Mouse (Mus musculus): ENCODE data around the gene Nfia. TPM values are rescaled to one million over a fixed set of nuclear protein-coding genes. Genes with fewer than 3 reads are reported as not detected.

Gene Nfia
- polyA plus RNA-seq, 1 experiment from 2014 or later: 42.1 TPM

GRCm38 (mm10) chr4:97757207-97757977 lies 15.1 kb upstream of the Nfia start:
- peak; percentile 89 for ATAC-seq (replicated peaks; ENCODE audit: low FRiP score, low TSS enrichment, low read depth)
- WGBS: under 1% methylated on average over 38 of the region's 38 CpGs
- H3K4me1 ChIP-seq (replicated peaks; ENCODE audit: control insufficient read depth, insufficient read depth, low read length): peaks cover 8% of the 10 kb centered on the region; the same call in 1 of the 2 replicates

GRCm38 (mm10) chr4:97757978-97758461 lies 14.5 kb upstream of the Nfia start:
- WGBS: 3% methylated on average over 14 of the region's 14 CpGs
- Histone ChIP-seq H3K4me2 (ENCODE audit: low read length) (peak overlapping the region; percentile 74), H3K9ac (ENCODE audit: low read length) (peak overlapping the region; percentile 59), H3K9me3 (ENCODE audit: control insufficient read depth, low read length) (no peaks in the 10 kb centered on the region), H3K27me3 (replicated peaks; ENCODE audit: control insufficient read depth, insufficient read depth, low read length) (peaks cover 19% of the 10 kb centered on the region), H3K27ac (ENCODE audit: low read depth) (peak overlapping the region; percentile 57; the same call in 1 of the 2 replicates), H3K4me1 (replicated peaks; ENCODE audit: control insufficient read depth, insufficient read depth, low read length) (peaks cover 7% of the 10 kb centered on the region; the same call in 1 of the 2 replicates), H3K4me3 (ENCODE audit: low read depth, low read length) (peak overlapping the region; percentile 51), H3K36me3 (ENCODE audit: control insufficient read depth, insufficient read depth, low read length) (no peaks in the 10 kb centered on the region)
- DNase-seq (ENCODE audit: low spot score) (peak; percentile 81), ATAC-seq (replicated peaks; ENCODE audit: low FRiP score, low TSS enrichment, low read depth) (peak; percentile 48; the same call in 1 of the 2 replicates)

More at GRCm38 (mm10) chr4:97757207-97757977, 15.1 kb upstream of the Nfia start:
- peak overlapping the region; percentile 74 for H3K4me2 ChIP-seq (ENCODE audit: low read length)
- peaks cover 19% of the 10 kb centered on the region for H3K27me3 ChIP-seq (replicated peaks; ENCODE audit: control insufficient read depth, insufficient read depth, low read length)
- peak; percentile 90 for DNase-seq (ENCODE audit: low spot score)
- H3K36me3 ChIP-seq (ENCODE audit: control insufficient read depth, insufficient read depth, low read length): no peaks in the 10 kb centered on the region
- H3K9ac ChIP-seq (ENCODE audit: low read length): peak overlapping the region; percentile 59
- H3K4me3 ChIP-seq (ENCODE audit: low read depth, low read length): peak overlapping the region; percentile 51
- no peaks in the 10 kb centered on the region for H3K9me3 ChIP-seq (ENCODE audit: control insufficient read depth, low read length)
- H3K27ac ChIP-seq (ENCODE audit: low read depth): peak overlapping the region; percentile 57; the same call in 1 of the 2 replicates

- Histone ChIP-seq H3K27me3 (replicated peaks; ENCODE audit: control insufficient read depth, insufficient read depth, low read length) (peaks cover 19% of the 10 kb centered on the region), H3K9me3 (ENCODE audit: control insufficient read depth, low read length) (no peaks in the 10 kb centered on the region), H3K27ac (ENCODE audit: low read depth) (no peak overlapping the region), H3K4me3 (ENCODE audit: low read depth, low read length) (no peak overlapping the region; the same call in 1 of the 2 replicates), H3K36me3 (ENCODE audit: control insufficient read depth, insufficient read depth, low read length) (no peaks in the 10 kb centered on the region), H3K4me2 (ENCODE audit: low read length) (peak overlapping the region; percentile 74), H3K9ac (ENCODE audit: low read length) (no peak overlapping the region), H3K4me1 (replicated peaks; ENCODE audit: control insufficient read depth, insufficient read depth, low read length) (peaks cover 7% of the 10 kb centered on the region; the same call in 1 of the 2 replicates)
- WGBS: 51% methylated on average over 3 of the region's 3 CpGs
- DNase-seq (ENCODE audit: low spot score) (no peak), ATAC-seq (replicated peaks; ENCODE audit: low FRiP score, low TSS enrichment, low read depth) (no peak)
Observed at GRCm38 (mm10) chr4:97758661-97759060, 13.9 kb upstream of the Nfia start.

GRCm38 (mm10) chr4:97764616-97765015 lies 7.9 kb upstream of the Nfia start:
- H3K36me3 ChIP-seq (ENCODE audit: control insufficient read depth, insufficient read depth, low read length): no peaks in the 10 kb centered on the region
- 22% methylated on average over 4 of the region's 4 CpGs for WGBS
- DNase-seq (ENCODE audit: low spot score) (no peak), ATAC-seq (replicated peaks; ENCODE audit: low FRiP score, low TSS enrichment, low read depth) (no peak)
- peaks cover 3% of the 10 kb centered on the region; the same call in 1 of the 2 replicates for H3K27me3 ChIP-seq (replicated peaks; ENCODE audit: control insufficient read depth, insufficient read depth, low read length)
- no peak overlapping the region for H3K4me3 ChIP-seq (ENCODE audit: low read depth, low read length)
- H3K27ac ChIP-seq (ENCODE audit: low read depth): no peak overlapping the region
- no peak overlapping the region for H3K4me2 ChIP-seq (ENCODE audit: low read length)
- H3K9ac ChIP-seq (ENCODE audit: low read length): no peak overlapping the region
- H3K9me3 ChIP-seq (ENCODE audit: control insufficient read depth, low read length): no peaks in the 10 kb centered on the region
- no peaks in the 10 kb centered on the region for H3K4me1 ChIP-seq (replicated peaks; ENCODE audit: control insufficient read depth, insufficient read depth, low read length)

- H3K27me3 ChIP-seq (replicated peaks; ENCODE audit: control insufficient read depth, insufficient read depth, low read length): no peaks in the 10 kb centered on the region; the same call in 1 of the 2 replicates
- no peak overlapping the region for H3K9ac ChIP-seq (ENCODE audit: low read length)
- no peak overlapping the region for H3K4me2 ChIP-seq (ENCODE audit: low read length)
- no peaks in the 10 kb centered on the region for H3K9me3 ChIP-seq (ENCODE audit: control insufficient read depth, low read length)
- ATAC-seq (replicated peaks; ENCODE audit: low FRiP score, low TSS enrichment, low read depth) (no peak), DNase-seq (ENCODE audit: low spot score) (no peak)
- H3K27ac ChIP-seq (ENCODE audit: low read depth): no peak overlapping the region
- no peaks in the 10 kb centered on the region for H3K4me1 ChIP-seq (replicated peaks; ENCODE audit: control insufficient read depth, insufficient read depth, low read length)
- WGBS: 85% methylated on average over 4 of the region's 4 CpGs
- H3K4me3 ChIP-seq (ENCODE audit: low read depth, low read length): no peak overlapping the region
- no peaks in the 10 kb centered on the region for H3K36me3 ChIP-seq (ENCODE audit: control insufficient read depth, insufficient read depth, low read length)
Observed at GRCm38 (mm10) chr4:97765341-97766020, 7.1 kb upstream of the Nfia start.

- Histone ChIP-seq H3K4me3 (ENCODE audit: low read depth, low read length) (no peak overlapping the region), H3K9ac (ENCODE audit: low read length) (no peak overlapping the region), H3K27me3 (replicated peaks; ENCODE audit: control insufficient read depth, insufficient read depth, low read length) (no peaks in the 10 kb centered on the region), H3K27ac (ENCODE audit: low read depth) (no peak overlapping the region), H3K4me2 (ENCODE audit: low read length) (no peak overlapping the region), H3K9me3 (ENCODE audit: control insufficient read depth, low read length) (no peaks in the 10 kb centered on the region), H3K4me1 (replicated peaks; ENCODE audit: control insufficient read depth, insufficient read depth, low read length) (no peaks in the 10 kb centered on the region; the same call in 1 of the 2 replicates), H3K36me3 (ENCODE audit: control insufficient read depth, insufficient read depth, low read length) (no peaks in the 10 kb centered on the region)
- WGBS: 83% methylated on average over 3 of the region's 3 CpGs
- DNase-seq (ENCODE audit: low spot score): no peak
- no peak for ATAC-seq (replicated peaks; ENCODE audit: low FRiP score, low TSS enrichment, low read depth)
Observed at GRCm38 (mm10) chr4:97766100-97766499, 6.4 kb upstream of the Nfia start.

GRCm38 (mm10) chr4:97767025-97767424 lies 5.5 kb upstream of the Nfia start:
- DNase-seq (ENCODE audit: low spot score) (no peak), ATAC-seq (replicated peaks; ENCODE audit: low FRiP score, low TSS enrichment, low read depth) (no peak)
- WGBS: 75% methylated on average over 4 of the region's 4 CpGs

GRCm38 (mm10) chr4:97767516-97767915 lies 5.0 kb upstream of the Nfia start:
- no peaks in the 10 kb centered on the region; the same call in 1 of the 2 replicates for H3K4me1 ChIP-seq (replicated peaks; ENCODE audit: control insufficient read depth, insufficient read depth, low read length)
- no peaks in the 10 kb centered on the region for H3K9me3 ChIP-seq (ENCODE audit: control insufficient read depth, low read length)
- H3K9ac ChIP-seq (ENCODE audit: low read length): no peak overlapping the region
- no peak overlapping the region for H3K27ac ChIP-seq (ENCODE audit: low read depth)
- no peak overlapping the region for H3K4me2 ChIP-seq (ENCODE audit: low read length)
- no peak overlapping the region for H3K4me3 ChIP-seq (ENCODE audit: low read depth, low read length)
- ATAC-seq (replicated peaks; ENCODE audit: low FRiP score, low TSS enrichment, low read depth) (no peak), DNase-seq (ENCODE audit: low spot score) (no peak)
- 92% methylated on average over 5 of the region's 5 CpGs for WGBS
- no peaks in the 10 kb centered on the region for H3K27me3 ChIP-seq (replicated peaks; ENCODE audit: control insufficient read depth, insufficient read depth, low read length)
- no peaks in the 10 kb centered on the region for H3K36me3 ChIP-seq (ENCODE audit: control insufficient read depth, insufficient read depth, low read length)

More at GRCm38 (mm10) chr4:97767025-97767424, 5.5 kb upstream of the Nfia start:
- Histone ChIP-seq H3K9ac (ENCODE audit: low read length) (no peak overlapping the region), H3K4me1 (replicated peaks; ENCODE audit: control insufficient read depth, insufficient read depth, low read length) (no peaks in the 10 kb centered on the region; the same call in 1 of the 2 replicates), H3K4me2 (ENCODE audit: low read length) (no peak overlapping the region), H3K4me3 (ENCODE audit: low read depth, low read length) (no peak overlapping the region), H3K36me3 (ENCODE audit: control insufficient read depth, insufficient read depth, low read length) (no peaks in the 10 kb centered on the region), H3K27ac (ENCODE audit: low read depth) (no peak overlapping the region), H3K27me3 (replicated peaks; ENCODE audit: control insufficient read depth, insufficient read depth, low read length) (no peaks in the 10 kb centered on the region), H3K9me3 (ENCODE audit: control insufficient read depth, low read length) (no peaks in the 10 kb centered on the region)
